Mouse (Mus musculus) lung, postnatal 0 days (tissue): ENCODE measurements around the gene Atp5c1. TPM values are rescaled to one million over a fixed set of nuclear protein-coding genes. Genes with fewer than 3 reads are reported as not detected.

Source experiments
- ATAC-seq: fragments of 200-750 bp; cut with Nextera tagmentation; 2 replicates; pipeline ENCODE4 v1.8.0; 2017; ENCODE audit warnings: moderate library complexity
- DNase-seq: peaks from one replicate; pipeline ENCODE4 v3.0.0-alpha.2; 2016; ENCODE audit warnings: low spot score
- H3K27ac ChIP-seq: fragments of 300-500 bp; sonication (generic); 2 replicates; pipeline ENCODE4 v1.5.1; 2014; ENCODE audit warnings: antibody characterized with exemption, mild to moderate bottlenecking, low read length, mixed read lengths
- H3K27me3 ChIP-seq: fragments of 300-500 bp; sonication (generic); replicated peaks from 2 replicates; pipeline ENCODE4 v1.6.1; 2014; ENCODE audit warnings: low read length, mixed read lengths; ENCODE audit not compliant: insufficient read depth
- H3K36me3 ChIP-seq: fragments of 300-500 bp; sonication (generic); 2 replicates; pipeline ENCODE4 v1.6.1; 2014; ENCODE audit warnings: low read length, mixed read lengths; ENCODE audit not compliant: insufficient read depth
- H3K4me1 ChIP-seq: fragments of 300-500 bp; sonication (generic); 2 replicates; pipeline ENCODE4 v1.6.1; 2014; ENCODE audit warnings: antibody characterized with exemption, low read depth, low read length, mixed read lengths; ENCODE audit not compliant: insufficient read depth
- H3K4me2 ChIP-seq: fragments of 300-500 bp; sonication (generic); replicated peaks from 2 replicates; pipeline ENCODE4 v1.6.1; 2014; ENCODE audit warnings: low read depth, mild to moderate bottlenecking, low read length, moderate library complexity, mixed read lengths
- H3K4me3 ChIP-seq: fragments of 300-500 bp; sonication (generic); 2 replicates; pipeline ENCODE4 v1.5.1; 2014; ENCODE audit warnings: low read depth, low read length
- H3K9ac ChIP-seq: fragments of 300-500 bp; sonication (generic); replicated peaks from 2 replicates; pipeline ENCODE4 v1.6.1; 2014; ENCODE audit warnings: low read depth, mild to moderate bottlenecking
- H3K9me3 ChIP-seq: fragments of 300-500 bp; sonication (generic); 2 replicates; pipeline ENCODE4 v1.6.1; 2016; ENCODE audit warnings: low read length, mixed read lengths
- CTCF ChIP-seq: IDR thresholded peaks from 2 replicates; pipeline ENCODE4 v1.5.1; 2016; ENCODE audit warnings: antibody characterized with exemption, mild to moderate bottlenecking
- EP300 ChIP-seq: IDR thresholded peaks from 2 replicates; pipeline ENCODE4 v1.6.1; 2016; ENCODE audit warnings: antibody characterized with exemption, mild to moderate bottlenecking, control low read depth
- WGBS: fragments of 180-500 bp; shearing (Covaris S2); extraction: QIAGEN DNeasy Blood & Tissue Kit; methylation state at CpG from one replicate; pipeline ENCODE4 v1.1.7; 2014; 5-methylcytosine and 5-hydroxymethylcytosine counted together
- polyA plus RNA-seq: library from polyadenylated mRNA; unstranded; fragments of >200 nt; fragmentation: Nextera tagmentation; extraction: Ambion mirVana; gene quantifications from 2 replicates; pipeline ENCODE4 v1.2.1, GENCODE M21; 2015

The Atp5c1 gene
- polyA plus RNA-seq, 1 experiment from 2014 or later: 352 TPM

GRCm38 (mm10) chr2:10047758-10048436 is 32.4 kb downstream of the Atp5c1 start:
- no peak overlapping the region for H3K27ac ChIP-seq
- peaks cover 6% of the 10 kb centered on the region for H3K4me1 ChIP-seq
- H3K36me3 ChIP-seq: no peaks in the 10 kb centered on the region
- H3K27me3 ChIP-seq: no peaks in the 10 kb centered on the region
- H3K9ac ChIP-seq: peak overlapping the region; percentile 82
- 2% methylated on average over 41 of the region's 47 CpGs for WGBS
- no peak for TF ChIP-seq EP300
- TF ChIP-seq CTCF: peak; percentile 40
- DNase-seq: peak; percentile 17
- peak; percentile 34 for ATAC-seq
- H3K4me2 ChIP-seq: peak overlapping the region; percentile 94
- peak overlapping the region; percentile 94 for H3K4me3 ChIP-seq
- H3K9me3 ChIP-seq: no peaks in the 10 kb centered on the region

DNA sequence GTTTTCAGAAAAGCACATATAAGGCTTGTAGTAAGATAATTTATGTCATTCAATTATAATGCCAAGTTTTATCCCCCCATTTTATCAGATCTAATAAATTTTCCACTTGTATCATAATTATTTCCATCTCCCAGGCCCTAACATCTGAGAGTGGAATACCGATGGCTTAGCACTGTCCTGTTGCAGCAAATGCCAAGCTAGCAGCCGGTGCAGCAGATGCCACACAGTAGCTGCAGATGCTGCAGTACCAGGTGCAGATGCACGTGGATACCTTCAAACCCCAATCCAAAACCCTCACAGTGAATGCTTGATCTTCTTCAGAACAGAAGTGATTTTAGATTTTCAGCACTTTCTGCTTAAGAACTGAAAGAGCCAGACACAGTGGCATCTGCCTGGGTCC is 45.3 kb downstream of the Atp5c1 start:
- no peak overlapping the region for H3K9ac ChIP-seq
- no peak overlapping the region for H3K27ac ChIP-seq
- TF ChIP-seq CTCF (no peak), EP300 (no peak)
- no peak overlapping the region for H3K4me3 ChIP-seq
- no peak for DNase-seq
- H3K36me3 ChIP-seq: no peaks in the 10 kb centered on the region; the same call in 1 of the 2 replicates
- no peak overlapping the region for H3K4me2 ChIP-seq
- 82% methylated on average over 3 of the region's 3 CpGs for WGBS
- no peaks in the 10 kb centered on the region for H3K9me3 ChIP-seq
- no peaks in the 10 kb centered on the region for H3K27me3 ChIP-seq
- ATAC-seq: no peak
- H3K4me1 ChIP-seq: no peaks in the 10 kb centered on the region; the same call in 1 of the 2 replicates

DNA sequence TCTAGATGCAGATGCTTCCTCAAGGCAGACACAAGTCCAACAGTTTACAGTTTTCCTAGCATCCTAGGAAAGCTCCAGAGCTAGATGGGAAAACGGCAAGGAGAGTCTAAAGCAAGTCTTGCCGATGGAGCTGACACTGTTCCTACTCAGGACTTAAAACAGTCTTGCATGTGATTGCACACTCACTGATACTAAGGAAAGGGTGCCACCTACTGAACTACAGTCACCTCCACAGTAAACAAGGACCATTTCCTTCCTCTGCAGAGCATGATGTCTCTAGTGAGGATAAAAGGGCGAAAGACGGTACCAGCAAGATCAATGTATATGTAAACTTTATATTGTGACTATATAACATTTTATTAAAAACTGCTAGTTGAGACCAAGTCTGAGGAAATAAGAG is 46.6 kb downstream of the Atp5c1 start:
- no peak for DNase-seq
- Histone ChIP-seq H3K4me1 (no peaks in the 10 kb centered on the region; the same call in 1 of the 2 replicates), H3K36me3 (no peaks in the 10 kb centered on the region), H3K9ac (no peak overlapping the region), H3K4me3 (no peak overlapping the region), H3K27ac (no peak overlapping the region), H3K27me3 (no peaks in the 10 kb centered on the region), H3K4me2 (no peak overlapping the region), H3K9me3 (no peaks in the 10 kb centered on the region)
- 53% methylated on average over 4 of the region's 4 CpGs for WGBS
- no peak for ATAC-seq
- TF ChIP-seq EP300 (no peak), CTCF (peak; percentile 45)

GRCm38 (mm10) chr2:10029755-10030154 is 50.6 kb downstream of the Atp5c1 start:
- no peak for DNase-seq

DNA sequence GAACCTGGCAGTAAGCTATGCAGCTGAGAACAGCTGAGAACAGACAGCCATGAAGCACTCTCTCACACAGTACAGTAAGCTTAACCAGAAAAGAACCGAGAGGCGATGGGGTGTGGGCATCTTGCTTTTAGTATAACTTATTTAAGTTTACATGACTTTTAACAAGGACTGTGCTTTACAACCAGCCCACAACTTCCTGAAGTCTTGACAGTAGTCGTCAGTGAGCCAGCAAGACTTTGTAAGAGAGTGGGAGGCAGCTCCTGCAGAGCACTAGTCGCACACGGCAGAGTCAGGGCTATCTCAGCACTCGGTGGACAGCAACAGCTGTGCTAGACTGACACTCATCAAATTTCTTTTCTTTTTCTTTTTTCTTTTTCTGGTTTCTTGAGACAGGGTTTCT is 56.0 kb downstream of the Atp5c1 start:
- WGBS: 79% methylated on average over 6 of the region's 6 CpGs
- ATAC-seq: no peak
- Histone ChIP-seq H3K27me3 (no peaks in the 10 kb centered on the region), H3K27ac (no peak overlapping the region), H3K36me3 (no peaks in the 10 kb centered on the region), H3K9me3 (no peaks in the 10 kb centered on the region), H3K4me3 (no peak overlapping the region), H3K4me2 (no peak overlapping the region), H3K9ac (no peak overlapping the region), H3K4me1 (no peaks in the 10 kb centered on the region)
- TF ChIP-seq EP300 (no peak), CTCF (no peak)
- no peak for DNase-seq

More at GRCm38 (mm10) chr2:10029755-10030154, 50.6 kb downstream of the Atp5c1 start:
- no peak overlapping the region for H3K4me2 ChIP-seq
- H3K9ac ChIP-seq: no peak overlapping the region
- no peaks in the 10 kb centered on the region for H3K9me3 ChIP-seq
- no peaks in the 10 kb centered on the region for H3K36me3 ChIP-seq
- no peaks in the 10 kb centered on the region; the same call in 1 of the 2 replicates for H3K4me1 ChIP-seq
- no peaks in the 10 kb centered on the region for H3K27me3 ChIP-seq
- H3K27ac ChIP-seq: no peak overlapping the region
- ATAC-seq: no peak
- H3K4me3 ChIP-seq: no peak overlapping the region
- TF ChIP-seq CTCF (no peak), EP300 (no peak)
- WGBS: 72% methylated on average over 7 of the region's 7 CpGs

GRCm38 (mm10) chr2:10021296-10021695 is 59.0 kb downstream of the Atp5c1 start:
- H3K27ac ChIP-seq: no peak overlapping the region
- H3K4me2 ChIP-seq: no peak overlapping the region
- H3K4me1 ChIP-seq: no peaks in the 10 kb centered on the region
- ATAC-seq: no peak
- H3K27me3 ChIP-seq: no peaks in the 10 kb centered on the region
- no peak for DNase-seq
- H3K9ac ChIP-seq: no peak overlapping the region
- H3K36me3 ChIP-seq: no peaks in the 10 kb centered on the region
- no peaks in the 10 kb centered on the region for H3K9me3 ChIP-seq
- TF ChIP-seq EP300 (no peak), CTCF (no peak)
- no peak overlapping the region for H3K4me3 ChIP-seq
- 87% methylated on average over 11 of the region's 11 CpGs for WGBS
